Mouse (Mus musculus) subcutaneous adipose tissue, adult 2 months (tissue): ENCODE data around the gene Slc25a36. TPM values are rescaled to one million over a fixed set of nuclear protein-coding genes. Genes with fewer than 3 reads are reported as not detected.

Experiments
- polyA plus RNA-seq: library from polyadenylated mRNA; depleted of rRNA; stranded (reverse); fragments of >200 nt; gene quantifications from 2 replicates; pipeline ENCODE4 v1.2.3, GENCODE M21; 2012; ENCODE audit warnings: low replicate concordance; rRNA removed

The Slc25a36 gene
- polyA plus RNA-seq: 22.4 and 35.9 TPM in 2 replicates

DNA sequence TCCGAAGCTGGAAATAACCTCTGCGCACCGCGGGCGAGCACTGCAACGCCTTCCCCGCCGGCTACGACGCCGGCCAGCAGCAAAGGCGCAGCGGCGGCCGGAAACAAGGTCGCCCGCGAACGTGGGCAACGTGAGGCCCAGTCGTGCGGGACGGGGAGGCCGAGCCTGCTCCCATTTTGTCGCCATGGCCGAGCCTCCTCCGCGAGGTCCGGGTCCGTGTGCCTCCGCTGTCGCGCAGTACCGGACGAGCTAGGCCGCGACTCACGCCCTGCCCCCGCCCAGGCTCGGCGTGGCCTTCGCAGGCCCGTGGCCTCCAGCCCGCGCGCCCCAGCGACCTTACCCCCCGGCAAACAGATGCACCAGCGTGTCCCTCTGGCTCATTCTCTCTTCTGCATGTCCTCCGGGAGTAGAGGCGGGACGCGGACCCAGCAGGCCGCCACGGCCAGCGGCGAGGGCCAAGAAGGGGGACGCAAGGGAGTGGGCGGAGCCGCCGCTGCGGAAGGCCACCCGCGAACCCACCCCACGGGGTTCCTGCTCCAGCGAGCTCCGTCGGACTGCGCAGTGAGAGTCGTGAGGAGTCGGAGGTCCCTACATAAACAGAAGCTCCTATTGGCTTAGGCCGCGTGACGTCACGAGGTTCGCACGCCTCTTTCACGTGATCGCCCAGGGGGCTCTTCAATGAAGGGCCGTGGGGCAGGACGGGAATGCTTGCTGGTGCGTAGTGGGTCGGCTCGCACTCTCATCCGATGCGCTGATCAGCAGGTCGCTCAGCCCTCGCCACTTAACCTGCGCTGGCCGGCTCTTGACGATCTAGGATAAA lies at the start of gene Slc25a36:
Gene Slc25a36 (minus strand): TSS at position 587 of the 820 bp plus-strand sequence.

Other genes starting within 250 kb of the Slc25a36 start
- gene Pxylp1, start 218.5 kb downstream of the Slc25a36 start, polyA plus RNA-seq: 2.5 and 20.3 TPM in 2 replicates
- 0.26 and 4.7 TPM in 2 replicates for gene Spsb4, start 92.3 kb downstream of the Slc25a36 start, polyA plus RNA-seq